Mouse (Mus musculus) midbrain, embryonic 12.5 days (tissue): ENCODE measurements around the gene Gm43191. TPM values are rescaled to one million over a fixed set of nuclear protein-coding genes. Genes with fewer than 3 reads are reported as not detected.

Experiments
- ATAC-seq: fragments of 200-750 bp; cut with Nextera tagmentation; 2 replicates; pipeline ENCODE4 v1.8.0; 2017; ENCODE audit warnings: low read depth, moderate TSS enrichment, moderate library complexity; ENCODE audit not compliant: low FRiP score
- H3K27ac ChIP-seq: fragments of 300-500 bp; sonication (generic); replicated peaks from 2 replicates; pipeline ENCODE4 v1.5.1; 2016; ENCODE audit warnings: mild to moderate bottlenecking
- H3K27me3 ChIP-seq: fragments of 300-500 bp; sonication (generic); 2 replicates; pipeline ENCODE4 v1.6.1; 2016; ENCODE audit warnings: mild to moderate bottlenecking
- H3K36me3 ChIP-seq: fragments of 300-500 bp; sonication (generic); 2 replicates; pipeline ENCODE4 v1.6.1; 2016
- H3K4me1 ChIP-seq: fragments of 300-500 bp; sonication (generic); 2 replicates; pipeline ENCODE4 v1.6.1; 2016
- H3K4me2 ChIP-seq: fragments of 300-500 bp; sonication (generic); replicated peaks from 2 replicates; pipeline ENCODE4 v1.6.1; 2016; ENCODE audit warnings: mild to moderate bottlenecking, moderate library complexity
- H3K4me3 ChIP-seq: fragments of 300-500 bp; sonication (generic); 2 replicates; pipeline ENCODE4 v1.5.1; 2016; ENCODE audit warnings: mild to moderate bottlenecking
- H3K9ac ChIP-seq: fragments of 300-500 bp; sonication (generic); replicated peaks from 2 replicates; pipeline ENCODE4 v1.6.1; 2016; ENCODE audit warnings: mild to moderate bottlenecking, moderate library complexity
- H3K9me3 ChIP-seq: fragments of 300-500 bp; sonication (generic); 2 replicates; pipeline ENCODE4 v1.6.1; 2016; ENCODE audit warnings: mild to moderate bottlenecking
- WGBS: fragments of 180-500 bp; shearing (Covaris S2); methylation state at CpG from one replicate; pipeline ENCODE4 v1.1.7; 2016; 5-methylcytosine and 5-hydroxymethylcytosine counted together
- polyA plus RNA-seq: library from polyadenylated mRNA; unstranded; fragments of >200 nt; fragmentation: Nextera tagmentation; extraction: Ambion mirVana; gene quantifications from 2 replicates; pipeline ENCODE4 v1.2.1, GENCODE M21; 2016

Gene Gm43191
- polyA plus RNA-seq, 1 experiment from 2014 or later: not detected

DNA sequence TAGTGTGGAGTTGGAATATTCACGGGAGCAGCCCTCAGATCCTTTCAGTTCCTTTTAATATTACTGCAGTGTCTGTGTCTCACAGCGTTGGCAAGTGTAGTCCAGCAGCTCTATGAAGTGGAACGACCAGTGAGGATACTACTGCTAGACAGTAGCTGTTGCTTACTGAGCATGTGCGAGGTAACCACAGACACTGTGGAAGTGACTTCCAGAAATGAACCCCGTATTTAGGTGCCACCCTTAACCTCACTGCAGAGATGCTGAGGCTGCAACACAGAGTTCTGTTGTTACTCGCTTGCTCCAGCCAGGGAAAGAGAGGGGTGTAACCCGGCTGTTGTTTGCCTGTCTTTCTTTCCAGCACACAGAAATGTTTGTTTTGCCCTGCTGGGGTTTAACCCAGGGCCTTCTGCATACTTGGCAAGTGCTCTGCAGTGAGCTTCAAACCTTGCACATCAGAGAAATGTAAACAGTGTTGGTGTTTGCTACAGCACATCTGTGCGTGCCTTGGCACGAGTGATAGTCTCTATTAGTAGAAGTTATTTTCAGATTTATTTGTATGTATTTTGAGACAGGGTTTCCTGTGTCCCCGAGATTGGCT, 66.7 kb downstream of the Gm43191 start, which contains the start of gene Trmt13:
Gene Trmt13, minus strand, starts transcription at position 293 of the 598 bp plus-strand sequence.
- no peak within 1 kb of the TSS for H3K4me3 ChIP-seq
- peaks cover 56% of the 10 kb centered on the region for H3K36me3 ChIP-seq
- no peak within 1 kb of the TSS for H3K27ac ChIP-seq
- no peaks in the 10 kb centered on the region for H3K9me3 ChIP-seq
- 83% methylated on average over 10 of the region's 10 CpGs for WGBS
- H3K4me2 ChIP-seq: no peak within 1 kb of the TSS
- ATAC-seq: no peak
- H3K27me3 ChIP-seq: no peaks in the 10 kb centered on the region
- H3K4me1 ChIP-seq: no peaks in the 10 kb centered on the region
- no peak within 1 kb of the TSS for H3K9ac ChIP-seq

- WGBS: 87% methylated on average over 9 of the region's 9 CpGs
- Histone ChIP-seq H3K36me3 (peaks cover 24% of the 10 kb centered on the region), H3K9me3 (no peaks in the 10 kb centered on the region), H3K4me3 (no peak overlapping the region), H3K4me1 (no peaks in the 10 kb centered on the region), H3K27ac (no peak overlapping the region), H3K27me3 (no peaks in the 10 kb centered on the region), H3K9ac (no peak overlapping the region), H3K4me2 (no peak overlapping the region)
- ATAC-seq: no peak
Measured at GRCm38 (mm10) chr3:116604570-116604969, 76.5 kb downstream of the Gm43191 start.

- Histone ChIP-seq H3K9me3 (no peaks in the 10 kb centered on the region), H3K4me2 (no peak overlapping the region), H3K4me3 (no peak overlapping the region), H3K27me3 (no peaks in the 10 kb centered on the region), H3K4me1 (no peaks in the 10 kb centered on the region), H3K9ac (no peak overlapping the region), H3K36me3 (peaks cover 6% of the 10 kb centered on the region), H3K27ac (no peak overlapping the region)
- no peak for ATAC-seq
- 92% methylated on average over 5 of the region's 5 CpGs for WGBS
Measured at GRCm38 (mm10) chr3:116601781-116602180, 79.3 kb downstream of the Gm43191 start.

- ATAC-seq: no peak
- Histone ChIP-seq H3K4me2 (no peak overlapping the region), H3K4me3 (no peak overlapping the region), H3K27me3 (no peaks in the 10 kb centered on the region), H3K27ac (no peak overlapping the region), H3K9me3 (no peaks in the 10 kb centered on the region), H3K36me3 (peaks cover 2% of the 10 kb centered on the region; the same call in 1 of the 2 replicates), H3K4me1 (peaks cover 1% of the 10 kb centered on the region; the same call in 1 of the 2 replicates), H3K9ac (no peak overlapping the region)
- 91% methylated on average over 5 of the region's 5 CpGs for WGBS
Measured at GRCm38 (mm10) chr3:116601005-116601404, 80.1 kb downstream of the Gm43191 start.

DNA sequence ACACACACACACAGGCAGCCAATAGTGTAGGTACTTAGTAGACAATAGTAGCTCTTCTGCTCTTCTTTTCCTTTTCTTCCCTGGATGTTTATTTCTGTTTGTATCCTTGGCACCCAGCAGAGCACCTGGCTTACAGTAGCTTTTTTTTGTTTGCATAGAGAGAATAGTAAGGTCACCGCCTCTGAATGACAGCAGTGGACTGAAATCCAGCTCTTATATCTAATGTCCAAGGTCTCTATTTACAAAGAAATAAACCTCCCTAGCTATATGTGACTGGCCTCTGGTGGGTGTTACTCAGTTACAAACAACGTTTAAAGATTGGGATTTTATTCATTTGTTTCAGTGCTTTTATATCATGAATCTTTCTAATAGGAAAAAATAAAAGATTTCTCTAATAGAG, 81.4 kb downstream of the Gm43191 start:
- Histone ChIP-seq H3K4me3 (no peak overlapping the region), H3K36me3 (no peaks in the 10 kb centered on the region), H3K4me2 (no peak overlapping the region), H3K9ac (no peak overlapping the region), H3K4me1 (peaks cover 3% of the 10 kb centered on the region; the same call in 1 of the 2 replicates), H3K27ac (no peak overlapping the region), H3K9me3 (no peaks in the 10 kb centered on the region), H3K27me3 (no peaks in the 10 kb centered on the region)
- WGBS: 84% methylated on average over 2 of the region's 2 CpGs
- no peak for ATAC-seq

DNA sequence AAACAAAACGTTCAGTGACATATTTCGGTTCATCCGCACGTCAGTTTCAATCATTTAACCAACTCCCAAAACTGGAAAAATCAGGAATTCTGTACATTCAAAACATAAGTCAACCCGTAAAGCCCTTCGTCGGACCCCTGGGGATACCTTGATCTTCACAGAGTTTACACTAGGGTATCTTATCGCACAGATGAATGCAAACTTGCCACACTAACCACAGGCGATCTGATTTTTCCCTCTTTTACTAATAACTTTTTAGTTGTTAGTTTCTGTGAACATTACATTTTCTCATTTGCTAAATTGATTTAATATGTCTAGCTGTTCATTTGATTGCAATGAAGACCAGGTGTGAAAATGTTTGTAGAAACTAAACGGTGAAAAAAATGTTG, 85.5 kb downstream of the Gm43191 start:
- WGBS: 10% methylated on average over 10 of the region's 10 CpGs
- Histone ChIP-seq H3K36me3 (peaks cover 13% of the 10 kb centered on the region), H3K4me2 (peak overlapping the region; percentile 77), H3K9me3 (no peaks in the 10 kb centered on the region), H3K4me3 (peak overlapping the region; percentile 79), H3K4me1 (peaks cover 10% of the 10 kb centered on the region; the same call in 1 of the 2 replicates), H3K27ac (no peak overlapping the region), H3K27me3 (no peaks in the 10 kb centered on the region), H3K9ac (peak overlapping the region; percentile 77)
- ATAC-seq: no peak

GRCm38 (mm10) chr3:116594728-116595602, 86.1 kb downstream of the Gm43191 start, which contains the start of gene Sass6:
TSS of gene Sass6 (plus strand) at chr3:116594982.
- Histone ChIP-seq H3K36me3 (peaks cover 20% of the 10 kb centered on the region), H3K4me1 (peaks cover 10% of the 10 kb centered on the region; the same call in 1 of the 2 replicates), H3K4me3 (peak within 1 kb of the TSS; percentile 79), H3K4me2 (peak within 1 kb of the TSS; percentile 77), H3K27ac (peak within 1 kb of the TSS; percentile 83), H3K9ac (peak within 1 kb of the TSS; percentile 77), H3K9me3 (no peaks in the 10 kb centered on the region), H3K27me3 (no peaks in the 10 kb centered on the region)
- peak; percentile 97 for ATAC-seq
- WGBS: under 1% methylated on average over 65 of the region's 65 CpGs

- Histone ChIP-seq H3K27ac (peak overlapping the region; percentile 83), H3K27me3 (no peaks in the 10 kb centered on the region), H3K9me3 (no peaks in the 10 kb centered on the region), H3K4me1 (peaks cover 10% of the 10 kb centered on the region; the same call in 1 of the 2 replicates), H3K4me3 (peak overlapping the region; percentile 79), H3K9ac (peak overlapping the region; percentile 77), H3K36me3 (peaks cover 27% of the 10 kb centered on the region), H3K4me2 (peak overlapping the region; percentile 49)
- ATAC-seq: peak; percentile 81
- WGBS: 3% methylated on average over 22 of the region's 22 CpGs
Measured at GRCm38 (mm10) chr3:116594076-116594727, 86.9 kb downstream of the Gm43191 start.

Other genes with a start within 250 kb of the Gm43191 start
- gene Rtca, start 173.1 kb downstream of the Gm43191 start, polyA plus RNA-seq: 113 and 118 TPM in 2 replicates
- 11.4 and 12.8 TPM in 2 replicates for gene Dbt, start 168.2 kb downstream of the Gm43191 start, polyA plus RNA-seq
- gene Lrrc39, start 118.3 kb downstream of the Gm43191 start, polyA plus RNA-seq: 0.59 and 0.75 TPM in 2 replicates
- 37.5 and 37.6 TPM in 2 replicates for gene Sass6, start 86.3 kb downstream of the Gm43191 start, polyA plus RNA-seq
- 31.4 and 34.8 TPM in 2 replicates for gene Trmt13, start 66.7 kb downstream of the Gm43191 start, polyA plus RNA-seq
- gene Mfsd14a, start 18.6 kb downstream of the Gm43191 start, polyA plus RNA-seq: 79.0 and 79.6 TPM in 2 replicates
- gene Slc35a3, start 31.6 kb upstream of the Gm43191 start, polyA plus RNA-seq: 8.5 and 8.7 TPM in 2 replicates
- gene Agl, start 126.9 kb upstream of the Gm43191 start, polyA plus RNA-seq: 16.1 and 17.0 TPM in 2 replicates
- gene Frrs1, start 178.2 kb upstream of the Gm43191 start, polyA plus RNA-seq: 3.9 and 5.7 TPM in 2 replicates